Mouse (Mus musculus) gastrocnemius, postnatal 25 days (tissue): ENCODE measurements around the gene Mgat4a. TPM values are rescaled to one million over a fixed set of nuclear protein-coding genes. Genes with fewer than 3 reads are reported as not detected.

Experiments used
- DNase-seq: peaks from one replicate; pipeline ENCODE4 v3.0.0; 2022
- total RNA-seq, 2 experiments: library from RNA; stranded (reverse); gene quantifications; 1 replicate in 1 of 2; 2 replicates in 1 of 2; pipeline ENCODE4 v1.2.3; 2021

Mgat4a gene
- total RNA-seq, 2 experiments from 2014 or later = 3.5 to 4.6 TPM

DNA sequence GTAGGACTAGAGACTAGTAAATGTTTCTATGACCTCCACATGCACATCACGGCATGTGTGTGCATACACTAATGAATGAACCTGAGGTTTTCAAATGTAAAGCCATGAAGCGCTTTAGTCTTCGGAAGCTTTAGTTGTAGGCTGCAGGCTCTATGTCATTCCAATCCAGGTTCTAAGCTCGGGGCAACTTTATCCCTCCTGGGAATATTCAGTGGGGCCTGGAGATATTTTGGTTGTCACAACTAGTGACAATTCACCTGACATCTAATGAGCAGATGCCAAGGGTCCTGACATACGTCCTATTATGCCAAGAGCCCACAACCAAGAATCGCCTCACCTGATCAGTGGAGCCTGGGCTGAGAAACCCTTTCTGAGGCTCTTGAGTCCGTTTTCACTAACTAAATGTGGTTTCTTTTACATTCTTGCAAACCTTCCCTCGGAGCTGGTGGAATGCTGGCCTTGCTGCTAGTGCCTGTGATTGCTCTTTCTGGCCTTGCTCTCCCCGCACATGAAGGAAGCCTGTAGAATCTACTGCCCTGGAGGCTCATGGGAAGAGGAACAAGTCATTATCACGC is 75.9 kb downstream of the Mgat4a start:
- no peak for DNase-seq

DNA sequence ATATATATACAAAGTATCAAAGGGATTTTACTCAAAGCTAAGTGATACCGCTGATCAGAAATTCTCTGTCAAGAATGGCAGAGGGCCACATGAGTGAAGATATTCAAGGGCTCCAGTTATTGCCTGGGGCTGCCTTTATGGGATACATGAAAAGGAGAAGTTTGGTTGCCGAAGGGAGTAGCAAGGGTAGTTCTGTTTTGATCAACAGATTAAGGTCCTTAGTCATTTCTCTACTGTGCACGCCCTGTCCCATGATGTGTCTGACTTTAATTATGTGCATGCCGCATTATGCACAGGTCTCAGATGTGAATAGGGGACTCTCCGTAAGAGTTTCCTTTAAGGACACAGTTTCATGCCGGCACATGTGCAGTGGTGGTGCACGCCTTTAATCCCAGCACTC is 83.3 kb downstream of the Mgat4a start:
- DNase-seq = no peak

DNA sequence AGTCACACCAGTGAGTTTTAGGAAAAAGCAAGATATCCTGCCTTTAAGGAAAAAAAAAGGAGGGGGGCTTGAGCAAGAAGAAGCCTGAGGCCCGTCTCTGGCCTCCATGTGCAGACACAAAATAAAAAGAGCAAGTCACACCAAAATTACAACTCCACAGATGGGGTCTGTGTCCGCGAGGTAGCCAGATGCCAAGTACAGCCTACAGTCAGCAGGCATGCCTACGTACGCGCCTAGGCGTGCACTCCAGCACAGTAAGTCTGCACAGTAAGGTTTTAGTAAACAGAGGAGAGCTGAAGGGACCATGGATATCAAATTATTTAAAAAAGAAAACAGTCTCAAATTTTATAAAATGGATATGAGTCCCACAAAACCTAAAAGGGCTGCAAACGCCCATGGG is 89.5 kb downstream of the Mgat4a start:
- no peak for DNase-seq

- DNase-seq = no peak
Observed at GRCm38 (mm10) chr1:37448361-37449095, 92.3 kb downstream of the Mgat4a start.

- no peak for DNase-seq
Observed at GRCm38 (mm10) chr1:37442848-37443835, 97.7 kb downstream of the Mgat4a start.

- no peak for DNase-seq
Observed at GRCm38 (mm10) chr1:37436419-37436818, 104.4 kb downstream of the Mgat4a start.

DNA sequence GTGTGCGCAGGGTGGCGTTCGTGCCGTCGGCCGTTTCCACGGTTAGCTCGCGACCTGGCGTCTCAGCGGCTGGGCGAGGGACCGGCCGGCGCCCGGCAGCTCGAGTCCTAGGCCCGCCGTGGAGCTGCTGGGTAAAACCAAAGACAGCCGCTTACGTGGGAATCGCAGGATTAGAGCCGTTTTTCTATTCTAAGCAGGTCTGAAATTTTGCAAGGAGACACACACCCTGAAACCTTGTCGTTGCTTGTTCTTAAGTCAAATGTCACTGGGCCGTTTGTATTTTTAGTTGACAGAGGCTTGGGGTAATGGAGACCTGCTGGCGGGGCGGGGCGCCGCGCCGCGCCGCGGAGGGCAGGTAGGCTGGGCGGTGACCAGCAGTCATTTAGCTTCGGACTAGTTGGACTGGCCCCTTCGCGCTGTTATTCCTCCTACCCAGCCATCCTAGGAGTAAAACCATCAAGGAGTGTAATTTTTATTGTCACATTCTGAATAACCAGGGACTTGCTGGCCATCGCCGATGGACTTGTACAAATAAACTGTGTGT is 110.4 kb downstream of the Mgat4a start:
- no peak for DNase-seq

DNA sequence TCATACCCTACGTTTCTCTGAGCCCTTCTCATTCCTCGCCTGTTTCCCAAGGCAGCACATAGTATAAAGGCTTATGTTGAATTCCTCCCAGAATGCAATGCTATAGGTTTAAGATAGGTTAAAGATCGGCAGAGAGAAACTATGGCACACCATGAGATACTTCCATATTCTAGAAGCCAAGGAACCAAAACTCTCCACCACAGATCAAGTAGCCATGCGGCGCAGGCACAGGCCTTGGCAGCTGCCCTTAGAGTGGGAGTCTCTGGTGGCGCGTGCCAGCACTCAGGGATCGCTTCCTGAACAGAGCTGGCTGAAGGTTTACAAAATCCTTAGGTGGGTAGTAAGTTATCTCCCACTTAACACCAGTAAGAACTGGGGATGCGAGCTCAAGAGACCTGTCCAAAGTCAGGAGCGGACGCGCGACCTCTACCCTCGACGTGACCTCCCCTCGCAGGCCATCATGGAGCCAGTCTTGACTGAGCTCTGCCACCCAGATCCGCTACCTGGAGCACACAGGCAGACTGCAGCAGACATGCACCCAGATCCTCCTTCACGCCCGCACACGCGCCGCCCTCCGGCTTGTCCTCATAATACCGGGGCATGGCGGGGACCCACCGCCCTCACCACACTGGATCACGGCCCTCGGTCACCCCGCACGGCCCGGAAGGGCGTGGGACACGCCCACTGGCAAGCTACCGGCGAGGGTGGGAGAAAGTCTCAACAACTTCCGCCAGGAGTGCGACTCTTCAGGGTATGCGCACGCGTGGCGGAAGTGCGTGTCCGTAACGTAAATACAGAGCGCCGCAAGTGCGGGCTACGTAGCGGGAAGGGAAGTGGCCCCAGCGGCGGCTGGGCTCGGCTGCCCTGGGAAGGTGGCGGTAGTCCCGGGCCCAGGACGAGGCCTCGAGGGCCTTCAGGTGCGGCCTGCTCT is 111.2 kb downstream of the Mgat4a start, which contains the start of the genes Coa5 and Unc50:
TSS of gene Coa5 (minus strand) at position 738 of the 931 bp plus-strand sequence.
TSS of gene Unc50 (plus strand) at position 774 of the 931 bp plus-strand sequence.
- DNase-seq = peak; percentile 93

DNA sequence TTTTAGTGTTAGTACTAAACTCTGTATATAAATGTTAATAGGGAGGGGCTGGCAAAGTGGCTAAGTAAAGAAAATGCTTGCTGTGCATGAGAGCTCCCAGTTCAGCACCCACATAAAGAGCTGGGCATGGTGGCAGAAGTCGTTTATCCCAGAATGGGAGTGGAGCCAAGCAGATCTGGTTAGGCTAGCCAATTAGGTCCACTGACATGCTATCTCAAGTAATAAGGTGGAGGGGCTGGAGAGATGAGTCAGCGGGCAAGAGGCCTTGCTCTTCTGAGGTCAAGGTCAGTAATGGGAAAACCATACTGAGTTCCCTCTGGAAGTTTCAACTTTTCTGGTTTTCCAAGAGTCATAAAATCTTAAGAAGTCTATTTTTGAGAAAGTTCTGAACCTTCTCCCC is 111.9 kb downstream of the Mgat4a start:
- no peak for DNase-seq

DNA sequence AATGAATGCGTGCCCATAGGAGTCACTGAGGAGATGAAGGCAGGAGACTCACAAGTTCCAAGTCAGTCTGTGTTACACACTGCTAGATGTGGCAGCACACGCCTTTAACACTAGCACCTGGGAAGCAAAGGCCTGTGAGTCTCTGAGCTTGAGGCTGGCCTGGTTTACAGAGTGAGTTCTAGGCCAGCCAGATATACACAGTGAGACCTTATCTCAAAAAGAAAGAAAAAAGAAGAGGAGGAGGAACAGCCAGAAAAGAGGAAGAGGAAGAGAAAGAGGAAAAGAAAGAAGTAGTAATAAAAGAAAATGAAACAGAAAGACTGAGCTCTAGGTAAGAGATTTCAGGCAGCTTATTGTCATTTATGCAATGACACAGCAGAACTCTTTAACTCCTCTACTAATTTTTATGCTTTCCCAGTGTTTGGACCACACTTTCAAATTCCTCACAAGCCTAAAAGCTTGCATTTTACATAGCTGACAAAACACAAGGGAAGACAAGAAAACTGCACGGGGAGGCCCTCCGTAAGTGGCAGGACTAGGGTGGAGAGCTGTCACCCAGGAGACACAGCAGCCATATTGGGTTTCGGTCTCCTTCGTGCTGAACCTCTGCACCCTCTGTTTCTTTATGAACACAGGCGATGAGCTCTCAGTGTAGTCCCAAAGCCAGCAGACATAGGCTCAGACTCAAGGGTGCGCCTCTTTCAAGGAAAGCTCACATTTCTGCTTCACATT is 113.5 kb downstream of the Mgat4a start:
- DNase-seq = no peak

DNA sequence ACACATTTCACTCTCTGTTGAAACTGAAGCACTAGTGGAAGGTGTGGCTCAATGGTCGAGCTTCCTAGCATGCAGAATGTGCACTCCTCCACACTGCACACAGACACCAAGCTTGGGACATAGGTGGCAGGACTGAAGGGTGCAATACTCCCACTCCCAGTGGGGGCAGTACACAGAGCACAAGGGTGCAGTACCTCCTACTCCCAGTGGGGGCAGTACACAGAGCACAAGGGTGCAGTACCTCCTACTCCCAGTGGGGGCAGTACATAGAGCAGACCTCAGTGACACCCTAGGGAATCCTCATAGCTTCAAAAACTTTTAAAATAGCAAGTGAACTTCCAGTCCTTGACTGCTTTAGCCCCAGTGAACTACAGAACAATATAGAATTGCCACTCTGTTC is 121.4 kb downstream of the Mgat4a start:
- no peak for DNase-seq

- no peak for DNase-seq
Observed at GRCm38 (mm10) chr1:37415394-37415793, 125.4 kb downstream of the Mgat4a start.

GRCm38 (mm10) chr1:37409647-37410046 is 131.2 kb downstream of the Mgat4a start:
- DNase-seq = no peak

DNA sequence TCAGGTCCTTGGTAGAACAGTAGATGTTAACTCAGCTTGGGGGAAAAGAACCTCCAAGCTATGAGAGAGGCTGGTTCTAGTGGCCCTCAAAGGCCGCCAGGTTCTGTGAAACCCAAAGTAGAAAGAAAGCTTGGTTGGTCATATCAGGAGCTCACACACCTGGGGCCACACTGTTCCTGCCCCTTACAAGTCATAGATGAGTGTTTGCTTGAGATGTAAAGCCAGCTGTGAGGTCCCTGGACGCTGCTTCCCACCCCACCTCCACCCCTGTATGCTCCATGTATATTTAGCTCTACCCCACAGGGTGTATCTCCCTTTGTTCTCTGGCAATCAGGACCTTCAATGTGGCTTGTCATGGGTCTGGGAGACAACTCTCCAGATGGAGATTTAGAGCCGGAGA is 132.1 kb downstream of the Mgat4a start:
- DNase-seq = no peak

- DNase-seq = no peak
Observed at GRCm38 (mm10) chr1:37408059-37408458, 132.8 kb downstream of the Mgat4a start.

DNA sequence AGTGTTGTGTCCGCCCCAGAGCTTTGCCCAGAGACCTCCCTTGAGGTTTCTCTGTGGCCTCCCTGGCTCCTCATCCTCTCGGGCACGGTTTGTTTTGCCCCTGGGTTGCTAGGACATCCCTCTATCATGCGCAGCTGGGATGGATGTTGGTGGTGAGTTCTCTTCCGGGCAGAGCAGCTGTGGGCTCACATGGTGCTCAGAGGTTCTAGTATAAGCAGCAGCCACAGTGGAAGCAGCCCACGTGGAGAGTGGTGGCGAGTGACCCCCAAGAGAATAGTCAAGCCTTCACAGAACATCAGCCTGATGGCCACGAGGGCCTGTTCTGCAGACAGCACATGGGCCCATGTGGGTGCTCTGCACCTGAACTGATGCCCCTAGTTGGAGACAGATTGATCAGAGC is 133.6 kb downstream of the Mgat4a start:
- no peak for DNase-seq

DNA sequence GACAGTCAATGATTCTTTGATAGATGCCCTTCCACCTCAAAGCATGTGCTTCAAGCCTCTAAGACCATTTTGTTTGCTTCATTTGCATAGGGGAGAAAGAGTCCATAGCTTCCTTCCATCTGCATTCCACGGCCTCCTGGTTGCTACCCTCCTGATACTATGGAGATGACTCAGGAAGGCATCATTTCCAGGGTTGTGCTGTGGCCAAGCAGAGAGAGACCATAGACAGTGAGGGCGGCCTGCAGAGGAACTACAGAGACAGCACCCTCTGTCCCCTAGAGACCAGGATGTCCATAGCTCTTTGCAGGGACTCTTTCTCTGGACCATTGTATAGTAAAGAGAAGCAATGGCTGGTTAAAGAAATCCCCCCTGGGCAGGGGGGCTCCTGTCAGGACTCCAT is 135.7 kb downstream of the Mgat4a start:
- DNase-seq = no peak

GRCm38 (mm10) chr1:37401687-37402086 is 139.1 kb downstream of the Mgat4a start:
- no peak for DNase-seq

GRCm38 (mm10) chr1:37399734-37400133 is 141.1 kb downstream of the Mgat4a start:
- no peak for DNase-seq

DNA sequence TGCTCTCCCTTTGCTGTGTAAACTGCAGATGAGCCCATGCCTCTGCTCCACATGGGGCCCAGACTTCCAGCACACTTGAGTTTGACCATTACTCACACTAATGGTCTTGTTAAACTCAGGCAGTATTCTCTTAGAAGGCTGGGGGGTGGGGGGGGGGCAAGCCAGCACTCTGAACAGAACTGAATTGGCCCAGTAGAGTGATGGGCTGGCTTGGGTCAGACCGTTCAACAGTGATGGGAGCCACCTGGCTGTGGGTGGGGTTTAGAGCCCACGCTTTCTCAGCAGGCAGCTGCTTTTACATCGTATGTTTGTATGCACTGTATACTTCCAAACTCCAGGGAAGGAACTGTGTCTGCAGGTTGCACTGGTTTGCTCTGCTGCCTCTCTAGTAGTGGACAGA is 141.9 kb downstream of the Mgat4a start:
- DNase-seq = no peak

GRCm38 (mm10) chr1:37396481-37396880 is 144.3 kb downstream of the Mgat4a start:
- DNase-seq = no peak
